Mouse (Mus musculus): ENCODE measurements around the gene Scrg1. TPM values are rescaled to one million over a fixed set of nuclear protein-coding genes. Genes with fewer than 3 reads are reported as not detected.
"Not testable (repeated sequence)": the region's sequence is repeated elsewhere in the genome, so short reads cannot be mapped to it uniquely, and the experiment has no call there.

The Scrg1 gene
- polyA plus RNA-seq, 1 experiment from 2014 or later = 0.72 TPM

DNA sequence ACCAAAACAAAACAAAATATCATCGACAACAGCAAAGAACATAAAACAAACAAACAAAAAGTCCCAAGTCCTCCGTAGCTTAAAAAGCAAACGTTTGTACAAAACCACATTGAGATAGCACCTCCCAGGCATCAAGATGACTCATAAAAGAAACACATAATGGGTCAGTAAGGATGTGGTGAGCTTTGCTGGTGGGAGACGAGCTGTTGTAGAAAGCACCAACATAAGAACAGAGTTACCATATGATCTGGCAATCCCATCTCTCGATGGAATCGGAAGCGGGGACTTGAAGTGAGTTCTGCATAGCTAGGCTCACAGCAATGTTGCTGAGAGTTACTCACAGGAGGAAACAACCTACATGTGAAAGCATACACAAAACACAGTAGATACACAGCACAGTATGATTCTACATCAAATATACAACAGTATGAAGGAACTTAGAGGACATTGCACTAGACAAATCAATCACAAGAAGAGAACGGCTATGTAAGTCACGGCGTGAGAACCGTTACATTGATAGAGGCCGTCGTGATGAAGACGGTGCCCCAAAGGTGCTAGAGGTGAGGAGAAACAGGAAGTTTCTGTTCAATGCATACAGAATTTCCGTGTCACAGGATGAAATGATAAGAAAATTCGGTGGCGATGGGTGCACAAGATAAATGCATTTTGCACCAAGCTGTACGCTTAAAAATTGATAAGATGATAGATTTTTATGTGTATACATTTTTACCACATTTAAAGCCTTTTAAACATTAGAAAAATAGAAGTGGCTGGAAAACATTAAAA is 27.9 kb upstream of the Scrg1 start:
- 60% methylated on average over 18 of the region's 18 CpGs for WGBS (ENCODE audit: insufficient replicate concordance)
- no peak for ATAC-seq (replicated peaks; ENCODE audit: insufficient number of reproducible peaks, low FRiP score, low TSS enrichment)
- Histone ChIP-seq H3K9ac (ENCODE audit: low read depth, low read length) (no peak overlapping the region), H3K36me3 (ENCODE audit: control insufficient read depth, insufficient read depth, low read length) (no peaks in the 10 kb centered on the region), H3K27me3 (ENCODE audit: control insufficient read depth, insufficient read depth, low read length) (no peaks in the 10 kb centered on the region), H3K27ac (ENCODE audit: low read depth, low read length) (no peak overlapping the region), H3K4me3 (ENCODE audit: low read depth, low read length) (no peak overlapping the region), H3K4me2 (no peak overlapping the region), H3K9me3 (replicated peaks; ENCODE audit: control insufficient read depth, low read length) (no peaks in the 10 kb centered on the region), H3K4me1 (ENCODE audit: control insufficient read depth, insufficient read depth, low read length) (no peaks in the 10 kb centered on the region)

DNA sequence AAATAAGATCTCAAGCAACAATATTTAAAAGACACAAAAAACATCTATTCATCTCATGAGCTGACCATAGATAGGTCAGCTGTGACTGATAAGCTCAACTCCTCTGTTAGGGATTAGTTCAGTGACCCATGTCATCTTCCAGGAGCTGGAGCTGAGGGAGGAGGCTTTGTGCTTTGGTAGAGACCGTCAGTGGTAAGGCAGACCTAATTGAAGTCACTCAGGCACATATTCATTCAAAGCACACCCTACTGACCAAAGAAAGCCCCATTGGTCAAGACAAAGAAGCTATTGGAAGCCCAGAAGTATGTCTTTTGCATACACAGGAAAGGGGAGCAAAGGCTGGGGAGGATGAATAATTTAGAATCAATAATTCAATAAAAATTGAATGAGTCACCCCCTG is 27.2 kb upstream of the Scrg1 start:
- no peaks in the 10 kb centered on the region for H3K36me3 ChIP-seq (ENCODE audit: control insufficient read depth, insufficient read depth, low read length)
- no peaks in the 10 kb centered on the region for H3K27me3 ChIP-seq (ENCODE audit: control insufficient read depth, insufficient read depth, low read length)
- no peak overlapping the region for H3K9ac ChIP-seq (ENCODE audit: low read depth, low read length)
- no peaks in the 10 kb centered on the region for H3K9me3 ChIP-seq (replicated peaks; ENCODE audit: control insufficient read depth, low read length)
- H3K4me1 ChIP-seq (ENCODE audit: control insufficient read depth, insufficient read depth, low read length) = no peaks in the 10 kb centered on the region
- ATAC-seq (replicated peaks; ENCODE audit: insufficient number of reproducible peaks, low FRiP score, low TSS enrichment) = no peak
- H3K4me3 ChIP-seq (ENCODE audit: low read depth, low read length) = no peak overlapping the region
- H3K4me2 ChIP-seq = no peak overlapping the region
- 26% methylated on average over 1 of the region's 1 CpGs for WGBS (ENCODE audit: insufficient replicate concordance)
- H3K27ac ChIP-seq (ENCODE audit: low read depth, low read length) = no peak overlapping the region

DNA sequence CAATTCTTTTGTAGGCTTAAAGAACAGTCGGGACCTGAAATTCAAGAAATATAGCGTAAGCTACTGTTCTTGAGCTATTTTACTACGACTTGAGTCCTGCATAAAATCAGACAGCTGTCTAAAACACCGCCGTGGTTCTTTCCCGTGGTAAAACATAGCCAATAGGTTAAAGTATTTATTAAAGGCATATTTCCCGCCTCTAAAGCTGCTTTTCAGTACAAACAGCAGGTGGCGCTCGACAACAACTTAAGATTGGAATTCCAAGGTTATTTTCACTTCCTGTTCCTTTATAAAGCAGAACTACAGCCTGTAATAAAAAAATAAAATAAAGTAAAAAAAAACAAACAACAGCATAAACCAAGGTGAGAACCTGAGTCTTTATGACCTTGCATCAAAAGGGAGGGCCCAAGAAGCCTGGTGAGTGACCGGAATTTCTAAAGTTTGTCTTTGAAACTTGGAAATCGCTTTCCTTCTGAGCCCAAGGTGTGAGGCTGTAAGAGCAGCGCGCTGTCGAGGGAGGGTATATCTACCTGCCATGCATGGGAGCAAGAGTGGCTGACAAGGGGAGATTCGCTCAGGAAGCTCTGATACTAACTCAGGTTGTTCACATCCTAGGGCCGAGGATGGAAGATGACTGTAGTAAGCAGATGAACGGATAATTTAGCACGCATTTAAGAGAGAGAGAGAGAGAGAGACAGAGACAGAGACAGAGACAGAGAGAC is 26.4 kb upstream of the Scrg1 start:
- H3K36me3 ChIP-seq (ENCODE audit: control insufficient read depth, insufficient read depth, low read length) = no peaks in the 10 kb centered on the region
- H3K27me3 ChIP-seq (ENCODE audit: control insufficient read depth, insufficient read depth, low read length) = no peaks in the 10 kb centered on the region
- H3K9me3 ChIP-seq (replicated peaks; ENCODE audit: control insufficient read depth, low read length) = no peaks in the 10 kb centered on the region
- no peak for ATAC-seq (replicated peaks; ENCODE audit: insufficient number of reproducible peaks, low FRiP score, low TSS enrichment)
- H3K4me1 ChIP-seq (ENCODE audit: control insufficient read depth, insufficient read depth, low read length) = no peaks in the 10 kb centered on the region
- no peak overlapping the region; the same call in 1 of the 2 replicates for H3K4me2 ChIP-seq
- WGBS (ENCODE audit: insufficient replicate concordance) = 36% methylated on average over 18 of the region's 18 CpGs
- no peak overlapping the region for H3K9ac ChIP-seq (ENCODE audit: low read depth, low read length)
- H3K4me3 ChIP-seq (ENCODE audit: low read depth, low read length) = no peak overlapping the region
- no peak overlapping the region for H3K27ac ChIP-seq (ENCODE audit: low read depth, low read length)

DNA sequence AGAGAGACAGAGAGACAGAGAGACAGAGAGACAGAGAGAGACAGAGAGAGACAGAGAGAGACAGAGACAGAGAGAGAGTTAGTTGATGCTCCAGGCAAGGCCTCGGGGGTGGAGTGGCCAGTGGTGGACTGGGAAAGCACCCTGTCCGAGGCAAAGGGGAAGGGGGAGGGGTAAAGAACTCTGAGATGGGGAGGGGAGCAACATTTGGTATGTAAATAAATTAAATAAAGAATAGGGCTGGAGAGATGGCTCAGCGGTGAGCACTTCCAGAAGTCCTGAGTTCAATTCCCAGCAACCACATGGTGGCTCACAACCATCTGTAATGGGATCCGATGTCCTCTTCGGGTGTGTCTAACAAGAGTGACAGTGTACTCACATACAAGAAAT is 25.8 kb upstream of the Scrg1 start:
- H3K27me3 ChIP-seq (ENCODE audit: control insufficient read depth, insufficient read depth, low read length); H3K4me1 ChIP-seq (ENCODE audit: control insufficient read depth, insufficient read depth, low read length); H3K27ac ChIP-seq (ENCODE audit: low read depth, low read length); H3K9ac ChIP-seq (ENCODE audit: low read depth, low read length); ATAC-seq (replicated peaks; ENCODE audit: insufficient number of reproducible peaks, low FRiP score, low TSS enrichment); H3K9me3 ChIP-seq (replicated peaks; ENCODE audit: control insufficient read depth, low read length); H3K4me3 ChIP-seq (ENCODE audit: low read depth, low read length); H3K36me3 ChIP-seq (ENCODE audit: control insufficient read depth, insufficient read depth, low read length); H3K4me2 ChIP-seq: not testable (repeated sequence)
- WGBS (ENCODE audit: insufficient replicate concordance) = 75% methylated on average over 5 of the region's 5 CpGs

DNA sequence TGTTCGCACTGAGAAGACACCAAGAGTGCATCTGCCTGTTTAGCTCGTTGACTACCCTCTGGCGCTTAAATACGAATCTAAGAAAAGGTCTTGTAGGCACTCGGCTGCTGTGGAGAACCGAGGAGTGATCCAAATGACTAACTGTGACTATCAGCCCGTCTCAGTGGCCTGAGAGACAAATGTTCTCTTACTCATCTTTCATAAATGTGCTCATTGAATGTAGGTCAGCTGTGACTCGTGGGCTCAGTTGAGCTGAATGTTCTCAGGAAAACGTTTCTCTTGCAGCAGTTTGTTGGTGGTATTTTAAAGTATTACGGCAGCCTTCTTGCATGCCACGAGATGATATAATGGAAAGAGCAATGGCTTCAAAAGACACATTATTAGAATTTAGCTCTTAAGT is 24.8 kb upstream of the Scrg1 start:
- 78% methylated on average over 11 of the region's 11 CpGs for WGBS (ENCODE audit: insufficient replicate concordance)
- Histone ChIP-seq H3K9me3 (replicated peaks; ENCODE audit: control insufficient read depth, low read length) (no peaks in the 10 kb centered on the region), H3K4me2 (no peak overlapping the region), H3K4me1 (ENCODE audit: control insufficient read depth, insufficient read depth, low read length) (no peaks in the 10 kb centered on the region), H3K27me3 (ENCODE audit: control insufficient read depth, insufficient read depth, low read length) (no peaks in the 10 kb centered on the region), H3K4me3 (ENCODE audit: low read depth, low read length) (no peak overlapping the region), H3K9ac (ENCODE audit: low read depth, low read length) (no peak overlapping the region), H3K27ac (ENCODE audit: low read depth, low read length) (no peak overlapping the region), H3K36me3 (ENCODE audit: control insufficient read depth, insufficient read depth, low read length) (no peaks in the 10 kb centered on the region)
- ATAC-seq (replicated peaks; ENCODE audit: insufficient number of reproducible peaks, low FRiP score, low TSS enrichment) = no peak

DNA sequence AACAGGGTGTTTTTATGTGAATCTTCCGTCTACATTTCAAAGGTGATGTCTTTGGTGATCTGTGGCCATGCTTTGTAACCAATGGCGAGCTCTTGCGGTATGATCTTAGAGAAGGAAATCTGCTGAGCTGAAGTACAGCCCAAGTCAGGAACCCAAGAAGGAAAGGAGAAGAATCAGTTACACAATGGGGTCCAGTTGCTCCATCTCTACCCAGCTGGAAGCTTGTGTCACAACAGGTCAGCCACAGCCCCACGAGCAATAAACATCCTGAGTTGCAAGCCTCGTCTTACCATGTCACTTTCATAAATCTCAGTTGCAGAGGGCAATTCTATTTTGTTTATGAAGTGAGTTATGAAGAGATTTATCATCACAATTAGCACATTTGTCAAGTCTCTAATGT is 22.9 kb upstream of the Scrg1 start:
- no peak for ATAC-seq (replicated peaks; ENCODE audit: insufficient number of reproducible peaks, low FRiP score, low TSS enrichment)
- 81% methylated on average over 5 of the region's 5 CpGs for WGBS (ENCODE audit: insufficient replicate concordance)

DNA sequence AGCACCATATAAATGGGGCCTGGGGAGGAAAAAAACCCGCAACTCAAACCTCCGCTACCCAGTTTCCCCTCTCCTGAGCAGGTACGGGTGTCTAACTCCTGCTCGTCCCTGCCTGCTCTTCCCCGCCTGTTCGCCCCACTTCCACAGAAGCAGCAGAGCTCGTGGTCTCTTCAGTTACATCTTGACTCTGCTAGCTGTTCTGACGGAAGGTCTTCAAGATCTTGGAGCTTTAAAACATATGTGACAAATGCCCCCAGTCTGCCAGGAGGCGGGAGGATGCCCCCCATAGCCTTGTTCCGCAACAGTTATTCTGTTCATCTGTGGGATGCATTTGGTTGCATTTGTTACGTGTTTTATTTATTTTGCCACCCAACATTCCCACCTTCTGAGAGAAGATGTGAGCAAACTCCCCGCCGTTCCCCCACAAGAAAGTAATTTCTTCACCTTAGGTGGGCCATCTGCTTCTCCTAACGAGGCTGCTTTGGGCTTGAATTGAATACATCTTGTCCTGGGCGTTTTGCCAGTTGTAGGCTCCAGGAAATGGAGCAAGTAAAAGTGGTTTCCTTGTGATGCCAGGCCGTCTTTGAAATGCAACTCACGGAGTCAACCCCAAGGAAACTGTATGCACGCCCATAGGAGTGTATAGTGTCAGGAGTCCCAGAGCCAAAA is 19.8 kb upstream of the Scrg1 start:
- H3K4me2 ChIP-seq = no peak overlapping the region

More for the DNA sequence above, 22.9 kb upstream of the Scrg1 start:
- Histone ChIP-seq H3K9ac (ENCODE audit: low read depth, low read length) (no peak overlapping the region), H3K27ac (ENCODE audit: low read depth, low read length) (no peak overlapping the region), H3K4me2 (no peak overlapping the region), H3K4me3 (ENCODE audit: low read depth, low read length) (no peak overlapping the region), H3K36me3 (ENCODE audit: control insufficient read depth, insufficient read depth, low read length) (no peaks in the 10 kb centered on the region), H3K9me3 (replicated peaks; ENCODE audit: control insufficient read depth, low read length) (no peaks in the 10 kb centered on the region), H3K27me3 (ENCODE audit: control insufficient read depth, insufficient read depth, low read length) (no peaks in the 10 kb centered on the region), H3K4me1 (ENCODE audit: control insufficient read depth, insufficient read depth, low read length) (no peaks in the 10 kb centered on the region)

DNA sequence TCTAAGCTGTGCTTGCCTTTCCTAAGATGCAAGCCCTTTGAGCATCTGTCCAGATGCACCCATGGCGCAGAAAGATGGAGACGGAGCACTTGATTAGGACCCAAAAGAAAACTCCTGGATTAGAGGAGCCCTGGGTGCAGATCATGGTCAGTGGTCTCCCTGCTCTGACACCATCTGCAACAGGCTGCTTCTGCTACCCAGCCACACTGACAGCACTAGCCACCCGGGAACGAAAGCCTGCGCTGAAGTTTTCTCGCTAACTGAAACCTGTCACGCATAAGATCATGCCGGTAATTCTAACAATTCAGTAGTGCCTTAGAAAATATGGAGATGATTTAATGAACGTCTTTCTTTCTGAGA is 19.3 kb upstream of the Scrg1 start:
- Histone ChIP-seq H3K27me3 (ENCODE audit: control insufficient read depth, insufficient read depth, low read length) (no peaks in the 10 kb centered on the region), H3K4me1 (ENCODE audit: control insufficient read depth, insufficient read depth, low read length) (no peaks in the 10 kb centered on the region), H3K4me3 (ENCODE audit: low read depth, low read length) (no peak overlapping the region), H3K9ac (ENCODE audit: low read depth, low read length) (no peak overlapping the region), H3K4me2 (no peak overlapping the region), H3K27ac (ENCODE audit: low read depth, low read length) (no peak overlapping the region), H3K9me3 (replicated peaks; ENCODE audit: control insufficient read depth, low read length) (no peaks in the 10 kb centered on the region), H3K36me3 (ENCODE audit: control insufficient read depth, insufficient read depth, low read length) (no peaks in the 10 kb centered on the region)
- no peak for ATAC-seq (replicated peaks; ENCODE audit: insufficient number of reproducible peaks, low FRiP score, low TSS enrichment)
- WGBS (ENCODE audit: insufficient replicate concordance) = 80% methylated on average over 9 of the region's 9 CpGs

More for the DNA sequence above, 19.8 kb upstream of the Scrg1 start:
- H3K9me3 ChIP-seq (replicated peaks; ENCODE audit: control insufficient read depth, low read length) = no peaks in the 10 kb centered on the region
- 52% methylated on average over 18 of the region's 18 CpGs for WGBS (ENCODE audit: insufficient replicate concordance)
- H3K36me3 ChIP-seq (ENCODE audit: control insufficient read depth, insufficient read depth, low read length) = no peaks in the 10 kb centered on the region
- no peaks in the 10 kb centered on the region for H3K27me3 ChIP-seq (ENCODE audit: control insufficient read depth, insufficient read depth, low read length)
- H3K27ac ChIP-seq (ENCODE audit: low read depth, low read length) = no peak overlapping the region
- no peak overlapping the region for H3K4me3 ChIP-seq (ENCODE audit: low read depth, low read length)
- no peaks in the 10 kb centered on the region for H3K4me1 ChIP-seq (ENCODE audit: control insufficient read depth, insufficient read depth, low read length)
- no peak for ATAC-seq (replicated peaks; ENCODE audit: insufficient number of reproducible peaks, low FRiP score, low TSS enrichment)
- no peak overlapping the region for H3K9ac ChIP-seq (ENCODE audit: low read depth, low read length)

Measured in heart, embryonic 11.5 days (tissue).